Mouse (Mus musculus) midbrain, embryonic 16.5 days (tissue): ENCODE measurements around the gene Tmem100. TPM values are rescaled to one million over a fixed set of nuclear protein-coding genes. Genes with fewer than 3 reads are reported as not detected.

Source experiments
- ATAC-seq: fragments of 200-750 bp; cut with Nextera tagmentation; 2 replicates; pipeline ENCODE4 v1.8.0; 2017; ENCODE audit warnings: moderate TSS enrichment
- H3K27ac ChIP-seq: fragments of 300-500 bp; sonication (generic); 2 replicates; pipeline ENCODE4 v1.5.1; 2014; ENCODE audit warnings: mild to moderate bottlenecking, low read length, mixed read lengths
- H3K27me3 ChIP-seq: fragments of 300-500 bp; sonication (generic); 2 replicates; pipeline ENCODE4 v1.6.1; 2014; ENCODE audit warnings: low read depth, low read length, mixed read lengths; ENCODE audit not compliant: control insufficient read depth, insufficient read depth
- H3K36me3 ChIP-seq: fragments of 300-500 bp; sonication (generic); 2 replicates; pipeline ENCODE4 v1.6.1; 2014; ENCODE audit warnings: mild to moderate bottlenecking, low read length, moderate library complexity, mixed read lengths; ENCODE audit not compliant: control insufficient read depth, insufficient read depth
- H3K4me1 ChIP-seq: fragments of 300-500 bp; sonication (generic); 2 replicates; pipeline ENCODE4 v1.6.1; 2014; ENCODE audit warnings: mild to moderate bottlenecking, low read length, mixed read lengths; ENCODE audit not compliant: control insufficient read depth, insufficient read depth
- H3K4me2 ChIP-seq: fragments of 300-500 bp; sonication (generic); 2 replicates; pipeline ENCODE4 v1.6.1; 2014; ENCODE audit warnings: mild to moderate bottlenecking, low read length, mixed read lengths
- H3K4me3 ChIP-seq: fragments of 300-500 bp; sonication (generic); 2 replicates; pipeline ENCODE4 v1.5.1; 2014; ENCODE audit warnings: low read depth, mild to moderate bottlenecking, low read length, moderate library complexity, mixed read lengths
- H3K9ac ChIP-seq: fragments of 300-500 bp; sonication (generic); 2 replicates; pipeline ENCODE4 v1.6.1; 2014; ENCODE audit warnings: low read depth, low read length, mixed read lengths
- H3K9me3 ChIP-seq: fragments of 300-500 bp; sonication (generic); replicated peaks from 2 replicates; pipeline ENCODE4 v1.6.1; 2014; ENCODE audit warnings: mild to moderate bottlenecking, low read length, mixed read lengths; ENCODE audit not compliant: control insufficient read depth, poor library complexity, severe bottlenecking
- WGBS: fragments of 180-500 bp; shearing (Covaris S2); extraction: QIAGEN DNeasy Blood & Tissue Kit; methylation state at CpG from one replicate; pipeline ENCODE4 v1.1.7; 2014; 5-methylcytosine and 5-hydroxymethylcytosine counted together
- polyA plus RNA-seq: library from polyadenylated mRNA; unstranded; fragments of >200 nt; fragmentation: Nextera tagmentation; extraction: Ambion mirVana; gene quantifications from 2 replicates; pipeline ENCODE4 v1.2.1, GENCODE M21; 2015

Gene Tmem100
- polyA plus RNA-seq, 1 experiment from 2014 or later = 12.9 TPM

GRCm38 (mm10) chr11:90062657-90063056 lies 32.5 kb downstream of the Tmem100 start:
- Histone ChIP-seq H3K9ac (no peak overlapping the region), H3K27ac (no peak overlapping the region), H3K4me2 (no peak overlapping the region), H3K9me3 (no peaks in the 10 kb centered on the region), H3K36me3 (no peaks in the 10 kb centered on the region), H3K4me1 (peaks cover 2% of the 10 kb centered on the region; the same call in 1 of the 2 replicates), H3K27me3 (no peaks in the 10 kb centered on the region), H3K4me3 (no peak overlapping the region)
- 92% methylated on average over 3 of the region's 3 CpGs for WGBS
- no peak for ATAC-seq

DNA sequence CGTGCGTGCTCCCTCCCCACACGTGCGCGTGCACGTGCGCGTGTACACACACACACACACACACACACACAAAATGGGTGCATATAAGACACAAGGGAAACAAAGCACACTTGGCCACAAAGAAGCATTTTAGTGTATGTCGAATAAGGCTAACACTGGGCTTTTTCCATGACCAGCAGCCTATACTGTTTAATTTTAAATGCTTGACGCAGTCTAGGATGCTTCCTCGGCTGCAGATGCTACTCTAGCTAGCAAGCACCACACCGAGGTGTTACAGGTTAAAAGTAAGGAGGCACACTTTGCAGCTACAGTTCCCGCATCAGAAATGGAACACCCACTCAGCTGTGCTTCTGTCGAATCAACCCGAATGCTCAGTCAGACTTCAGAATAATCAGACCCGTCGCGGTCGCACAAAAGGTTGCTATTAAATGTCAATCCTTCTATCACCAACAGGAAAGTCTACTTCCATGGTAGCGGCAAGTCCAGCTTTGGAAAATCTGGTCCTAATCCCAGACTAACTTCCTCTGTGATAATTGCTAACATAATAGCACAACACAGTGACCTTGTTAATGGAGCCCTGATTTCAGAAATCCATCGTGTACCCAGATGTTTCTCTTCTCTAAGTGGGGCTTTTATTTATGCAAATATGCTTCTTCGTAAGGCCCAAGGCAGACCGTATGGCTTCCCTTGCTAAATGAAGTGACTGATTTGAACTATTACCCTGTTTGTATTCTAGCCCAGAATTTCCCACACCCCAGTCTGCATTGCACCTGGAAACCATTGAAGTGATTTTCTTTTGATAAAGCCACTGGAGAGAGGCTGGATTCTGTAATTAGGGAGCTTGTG lies 36.5 kb downstream of the Tmem100 start:
- H3K36me3 ChIP-seq = no peaks in the 10 kb centered on the region
- H3K4me2 ChIP-seq = no peak overlapping the region
- H3K9ac ChIP-seq = no peak overlapping the region
- 72% methylated on average over 23 of the region's 23 CpGs for WGBS
- no peaks in the 10 kb centered on the region for H3K27me3 ChIP-seq
- no peak for ATAC-seq
- H3K27ac ChIP-seq = no peak overlapping the region
- H3K9me3 ChIP-seq = no peaks in the 10 kb centered on the region
- H3K4me1 ChIP-seq = peaks cover 2% of the 10 kb centered on the region; the same call in 1 of the 2 replicates
- H3K4me3 ChIP-seq = no peak overlapping the region

GRCm38 (mm10) chr11:90071747-90072146 lies 41.6 kb downstream of the Tmem100 start:
- no peak overlapping the region for H3K27ac ChIP-seq
- no peak overlapping the region for H3K4me2 ChIP-seq
- H3K4me3 ChIP-seq = no peak overlapping the region
- ATAC-seq = no peak
- no peaks in the 10 kb centered on the region for H3K36me3 ChIP-seq
- H3K27me3 ChIP-seq = no peaks in the 10 kb centered on the region
- 67% methylated on average over 9 of the region's 9 CpGs for WGBS
- H3K4me1 ChIP-seq = no peaks in the 10 kb centered on the region
- no peaks in the 10 kb centered on the region for H3K9me3 ChIP-seq
- H3K9ac ChIP-seq = no peak overlapping the region

GRCm38 (mm10) chr11:90073201-90073600 lies 43.1 kb downstream of the Tmem100 start:
- ATAC-seq = no peak
- Histone ChIP-seq H3K4me1 (no peaks in the 10 kb centered on the region), H3K9ac (no peak overlapping the region), H3K4me3 (no peak overlapping the region), H3K27me3 (no peaks in the 10 kb centered on the region), H3K36me3 (no peaks in the 10 kb centered on the region), H3K9me3 (no peaks in the 10 kb centered on the region), H3K4me2 (no peak overlapping the region), H3K27ac (no peak overlapping the region)
- 94% methylated on average over 4 of the region's 5 CpGs for WGBS

- no peak for ATAC-seq
- Histone ChIP-seq H3K4me1 (no peaks in the 10 kb centered on the region), H3K4me2 (no peak overlapping the region), H3K27ac (no peak overlapping the region), H3K9me3 (no peaks in the 10 kb centered on the region), H3K27me3 (no peaks in the 10 kb centered on the region), H3K36me3 (no peaks in the 10 kb centered on the region), H3K4me3 (no peak overlapping the region), H3K9ac (no peak overlapping the region)
- WGBS = 94% methylated on average over 3 of the region's 3 CpGs
Measured at GRCm38 (mm10) chr11:90076666-90077065, 46.5 kb downstream of the Tmem100 start.

GRCm38 (mm10) chr11:90080678-90081267 lies 50.6 kb downstream of the Tmem100 start:
- H3K27ac ChIP-seq = no peak overlapping the region
- H3K36me3 ChIP-seq = no peaks in the 10 kb centered on the region
- no peak overlapping the region for H3K4me2 ChIP-seq
- H3K4me1 ChIP-seq = no peaks in the 10 kb centered on the region
- no peak for ATAC-seq
- no peaks in the 10 kb centered on the region for H3K9me3 ChIP-seq
- H3K9ac ChIP-seq = no peak overlapping the region
- no peaks in the 10 kb centered on the region for H3K27me3 ChIP-seq
- 88% methylated on average over 3 of the region's 3 CpGs for WGBS
- H3K4me3 ChIP-seq = no peak overlapping the region

DNA sequence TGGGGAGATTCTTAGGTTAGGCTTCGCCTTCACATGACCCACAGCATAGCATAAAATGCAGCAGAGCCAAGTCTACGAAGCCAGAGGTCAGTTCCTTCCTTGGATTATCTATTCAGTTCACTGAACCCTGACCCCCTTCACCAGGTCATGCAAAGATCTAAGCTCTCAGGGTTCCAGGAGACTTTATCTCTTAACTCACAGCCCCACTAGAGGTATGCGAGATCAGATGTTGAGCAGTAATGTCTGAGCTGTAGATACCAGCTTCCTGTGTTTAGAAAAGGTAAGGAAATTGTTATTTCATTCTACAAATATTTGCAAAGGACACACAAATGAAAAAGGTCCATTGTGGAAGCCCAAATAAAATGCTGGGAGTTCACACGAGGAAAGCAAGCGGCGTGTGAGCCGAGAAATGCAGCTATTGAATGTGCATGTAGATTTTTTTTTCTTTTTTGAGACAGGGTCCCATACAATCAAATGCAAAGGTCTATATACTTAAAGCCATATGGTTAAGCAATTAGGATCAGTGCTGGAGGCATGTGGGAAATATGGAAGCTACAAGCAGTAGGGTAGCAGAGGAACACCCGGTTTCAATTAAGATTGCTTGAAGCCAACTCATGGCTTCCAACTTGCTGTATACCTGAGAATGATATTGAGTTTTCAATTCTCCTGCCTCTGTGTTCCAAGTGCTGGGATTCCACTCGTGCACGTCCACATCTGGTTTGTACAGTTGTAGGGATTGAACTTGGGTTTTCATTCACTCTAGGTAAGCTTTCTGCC lies 51.9 kb downstream of the Tmem100 start:
- no peak overlapping the region for H3K4me2 ChIP-seq
- ATAC-seq = no peak

GRCm38 (mm10) chr11:90083042-90083441 lies 52.9 kb downstream of the Tmem100 start:
- no peak for ATAC-seq
- Histone ChIP-seq H3K9me3 (no peaks in the 10 kb centered on the region), H3K4me3 (no peak overlapping the region), H3K4me2 (no peak overlapping the region), H3K4me1 (no peaks in the 10 kb centered on the region), H3K27ac (no peak overlapping the region), H3K9ac (no peak overlapping the region), H3K27me3 (no peaks in the 10 kb centered on the region), H3K36me3 (no peaks in the 10 kb centered on the region)
- WGBS = 78% methylated on average over 3 of the region's 3 CpGs

More for the DNA sequence above, 51.9 kb downstream of the Tmem100 start:
- H3K4me3 ChIP-seq = no peak overlapping the region
- H3K4me1 ChIP-seq = no peaks in the 10 kb centered on the region
- no peak overlapping the region for H3K9ac ChIP-seq
- H3K36me3 ChIP-seq = no peaks in the 10 kb centered on the region
- 89% methylated on average over 10 of the region's 10 CpGs for WGBS
- no peak overlapping the region for H3K27ac ChIP-seq
- no peaks in the 10 kb centered on the region for H3K27me3 ChIP-seq
- no peaks in the 10 kb centered on the region for H3K9me3 ChIP-seq

- Histone ChIP-seq H3K9ac (no peak overlapping the region), H3K4me3 (no peak overlapping the region), H3K36me3 (no peaks in the 10 kb centered on the region), H3K27me3 (no peaks in the 10 kb centered on the region), H3K4me1 (no peaks in the 10 kb centered on the region), H3K27ac (no peak overlapping the region), H3K9me3 (no peaks in the 10 kb centered on the region), H3K4me2 (no peak overlapping the region)
- no peak for ATAC-seq
- WGBS = 63% methylated on average over 5 of the region's 5 CpGs
Measured at GRCm38 (mm10) chr11:90084166-90084565, 54.0 kb downstream of the Tmem100 start.
